Mouse (Mus musculus) liver, postnatal 0 days (tissue): ENCODE data around the gene Dcst2. TPM values are rescaled to one million over a fixed set of nuclear protein-coding genes. Genes with fewer than 3 reads are reported as not detected.
A peak's percentile ranks its signal among the peaks of the same experiment; 100 is the strongest.

Source experiments
- ATAC-seq: fragments of 200-750 bp; cut with Nextera tagmentation; 2 replicates; pipeline ENCODE4 v1.8.0; 2017; ENCODE audit warnings: mild to moderate bottlenecking, moderate library complexity
- DNase-seq: peaks from one replicate; pipeline ENCODE4 v3.0.0-alpha.2; 2016
- H3K27ac ChIP-seq: fragments of 300-500 bp; sonication (generic); 2 replicates; pipeline ENCODE4 v1.5.1; 2014; ENCODE audit warnings: antibody characterized with exemption, moderate library complexity, mild to moderate bottlenecking, low read depth
- H3K27me3 ChIP-seq: fragments of 300-500 bp; sonication (generic); 2 replicates; pipeline ENCODE4 v1.6.1; 2014; ENCODE audit warnings: low read length, control low read depth, mixed read lengths; ENCODE audit not compliant: insufficient read depth
- H3K36me3 ChIP-seq: fragments of 300-500 bp; sonication (generic); replicated peaks from 2 replicates; pipeline ENCODE4 v1.6.1; 2014; ENCODE audit warnings: mild to moderate bottlenecking, control low read depth, low read length, moderate library complexity, mixed read lengths; ENCODE audit not compliant: insufficient read depth
- H3K4me1 ChIP-seq: fragments of 300-500 bp; sonication (generic); 2 replicates; pipeline ENCODE4 v1.6.1; 2014; ENCODE audit warnings: antibody characterized with exemption, mild to moderate bottlenecking, control low read depth; ENCODE audit not compliant: insufficient read depth
- H3K4me2 ChIP-seq: fragments of 300-500 bp; sonication (generic); 2 replicates; pipeline ENCODE4 v1.6.1; 2014; ENCODE audit warnings: low read depth, mild to moderate bottlenecking, low read length, moderate library complexity, mixed read lengths
- H3K4me3 ChIP-seq: fragments of 300-500 bp; sonication (generic); 2 replicates; pipeline ENCODE4 v1.5.1; 2014; ENCODE audit warnings: low read depth, low read length
- H3K9ac ChIP-seq: fragments of 300-500 bp; sonication (generic); replicated peaks from 2 replicates; pipeline ENCODE4 v1.6.1; 2014; ENCODE audit warnings: mild to moderate bottlenecking, moderate library complexity
- H3K9me3 ChIP-seq: fragments of 300-500 bp; sonication (generic); 2 replicates; pipeline ENCODE4 v1.6.1; 2016; ENCODE audit warnings: mild to moderate bottlenecking, control low read depth, low read length, mixed read lengths
- CTCF ChIP-seq: sonication (generic); IDR thresholded peaks from 2 replicates; pipeline ENCODE4 v1.5.1; 2016; ENCODE audit warnings: antibody characterized with exemption, low read depth
- EP300 ChIP-seq: IDR thresholded peaks from 2 replicates; pipeline ENCODE4 v1.6.1; 2016; ENCODE audit warnings: antibody characterized with exemption, low read depth, mild to moderate bottlenecking
- WGBS: fragments of 180-500 bp; shearing (Covaris S2); extraction: QIAGEN DNeasy Blood & Tissue Kit; methylation state at CpG from one replicate; pipeline ENCODE4 v1.1.7; 2014; ENCODE audit not compliant: insufficient replicate concordance; 5-methylcytosine and 5-hydroxymethylcytosine counted together
- polyA plus RNA-seq: library from polyadenylated mRNA; unstranded; fragments of >200 nt; fragmentation: Nextera tagmentation; extraction: Ambion mirVana; gene quantifications from 2 replicates; pipeline ENCODE4 v1.2.1, GENCODE M21; 2015

Dcst2 gene
- polyA plus RNA-seq, 1 experiment from 2014 or later = 0.05 TPM

DNA sequence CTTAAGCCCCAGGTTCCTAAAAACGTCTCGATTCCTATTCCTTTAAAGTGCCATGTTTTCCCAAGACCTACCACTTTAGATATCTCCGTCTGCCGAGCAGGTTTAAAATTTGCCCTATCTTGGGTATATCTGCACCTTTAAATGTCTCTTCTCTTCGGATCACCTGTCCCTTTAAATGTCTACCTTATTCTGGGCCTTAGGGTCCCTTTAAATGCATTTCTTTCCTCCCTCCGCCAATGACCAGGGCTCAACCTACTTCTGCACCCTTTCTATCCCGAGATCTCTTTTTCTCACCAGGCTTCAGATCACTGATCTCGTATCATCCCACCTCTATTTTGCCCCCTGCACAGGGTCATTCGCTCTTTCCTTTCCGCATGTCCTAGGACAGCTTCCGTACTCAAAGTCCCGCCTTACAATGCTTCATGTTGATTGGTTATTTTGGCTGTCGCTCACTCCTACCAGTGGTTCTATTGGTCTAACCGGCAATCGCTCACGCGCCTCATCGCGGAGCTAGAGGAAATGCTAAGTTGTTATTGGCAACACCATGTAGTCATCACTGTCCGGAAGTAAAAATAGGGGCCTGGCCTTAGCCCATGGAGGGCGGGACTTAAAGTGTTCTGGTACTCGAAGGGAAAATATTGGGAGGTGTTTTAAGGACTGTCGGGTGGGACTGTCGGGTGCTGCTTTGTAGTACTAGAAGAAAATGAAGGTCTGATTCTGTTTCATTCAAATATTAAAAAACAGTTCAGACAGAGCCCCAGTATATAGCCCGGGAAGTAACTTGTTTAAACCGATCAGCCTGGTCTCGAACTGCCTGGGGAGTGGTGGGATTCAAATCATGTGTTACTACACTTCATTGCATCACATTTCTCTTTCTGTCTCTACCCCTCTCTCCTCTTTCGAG lies 50.0 kb downstream of the Dcst2 start, which contains the start of gene Flad1:
Gene Flad1, minus strand, starts transcription at position 381 of the 904 bp plus-strand sequence.
- Histone ChIP-seq H3K27ac (peak within 1 kb of the TSS; percentile 70), H3K36me3 (peaks cover 36% of the 10 kb centered on the region), H3K9me3 (no peaks in the 10 kb centered on the region), H3K27me3 (no peaks in the 10 kb centered on the region), H3K9ac (peak within 1 kb of the TSS; percentile 46), H3K4me2 (peak within 1 kb of the TSS; percentile 67), H3K4me1 (peaks cover 20% of the 10 kb centered on the region), H3K4me3 (peak within 1 kb of the TSS; percentile 63)
- TF ChIP-seq CTCF = no peak
- TF ChIP-seq EP300 = peak; percentile 89
- DNase-seq (peak; percentile 96), ATAC-seq (peak; percentile 98)
- WGBS = 3% methylated on average over 28 of the region's 28 CpGs

GRCm38 (mm10) chr3:89416158-89416557 lies 54.4 kb downstream of the Dcst2 start:
- ATAC-seq (no peak), DNase-seq (no peak)
- 97% methylated on average over 8 of the region's 8 CpGs for WGBS
- Histone ChIP-seq H3K4me1 (peaks cover 28% of the 10 kb centered on the region), H3K4me2 (peak overlapping the region; percentile 96; the same call in 1 of the 2 replicates), H3K9me3 (no peaks in the 10 kb centered on the region), H3K27me3 (no peaks in the 10 kb centered on the region), H3K27ac (no peak overlapping the region), H3K36me3 (peaks cover 27% of the 10 kb centered on the region), H3K9ac (no peak overlapping the region), H3K4me3 (no peak overlapping the region)
- no peak for TF ChIP-seq CTCF
- no peak for TF ChIP-seq EP300

DNA sequence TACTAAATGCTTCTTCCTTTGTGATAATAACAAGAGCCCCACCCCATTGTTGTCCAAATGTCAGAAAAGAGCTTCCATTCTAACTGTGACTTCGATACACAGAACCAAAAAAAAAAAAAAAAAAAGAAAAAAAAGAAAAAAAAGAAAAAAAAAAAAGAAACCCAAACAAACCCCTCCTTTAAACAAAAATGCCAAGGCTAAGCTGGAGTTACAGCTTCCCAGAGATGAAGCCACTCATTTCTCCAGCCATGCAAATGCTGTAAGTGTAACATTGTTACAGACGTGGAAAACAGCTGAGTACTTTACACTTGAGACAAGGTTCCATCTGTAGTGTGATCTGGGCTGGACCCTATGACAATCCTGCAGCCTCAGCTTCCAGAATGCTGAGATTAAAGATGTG lies 55.4 kb downstream of the Dcst2 start:
- DNase-seq (no peak), ATAC-seq (no peak)
- Histone ChIP-seq H3K27me3 (no peaks in the 10 kb centered on the region), H3K9me3 (no peaks in the 10 kb centered on the region), H3K4me3 (peak overlapping the region; percentile 67), H3K36me3 (peaks cover 27% of the 10 kb centered on the region), H3K4me2 (peak overlapping the region; percentile 96), H3K9ac (peak overlapping the region; percentile 73), H3K4me1 (peaks cover 35% of the 10 kb centered on the region), H3K27ac (peak overlapping the region; percentile 97; the same call in 1 of the 2 replicates)
- 16% methylated on average over 2 of the region's 2 CpGs for WGBS
- no peak for TF ChIP-seq CTCF
- TF ChIP-seq EP300 = no peak

GRCm38 (mm10) chr3:89417840-89418169 lies 56.0 kb downstream of the Dcst2 start:
- DNase-seq (no peak), ATAC-seq (peak; percentile 11)
- Histone ChIP-seq H3K27ac (peak overlapping the region; percentile 97), H3K4me2 (peak overlapping the region; percentile 96), H3K4me1 (peaks cover 39% of the 10 kb centered on the region), H3K9me3 (no peaks in the 10 kb centered on the region), H3K4me3 (peak overlapping the region; percentile 67), H3K36me3 (peaks cover 27% of the 10 kb centered on the region), H3K9ac (peak overlapping the region; percentile 73), H3K27me3 (no peaks in the 10 kb centered on the region)
- 0 out of 2 replicates have a peak, but pooled peaks have one; percentile 3 for TF ChIP-seq EP300
- TF ChIP-seq CTCF = no peak
- under 1% methylated on average over 20 of the region's 20 CpGs for WGBS

DNA sequence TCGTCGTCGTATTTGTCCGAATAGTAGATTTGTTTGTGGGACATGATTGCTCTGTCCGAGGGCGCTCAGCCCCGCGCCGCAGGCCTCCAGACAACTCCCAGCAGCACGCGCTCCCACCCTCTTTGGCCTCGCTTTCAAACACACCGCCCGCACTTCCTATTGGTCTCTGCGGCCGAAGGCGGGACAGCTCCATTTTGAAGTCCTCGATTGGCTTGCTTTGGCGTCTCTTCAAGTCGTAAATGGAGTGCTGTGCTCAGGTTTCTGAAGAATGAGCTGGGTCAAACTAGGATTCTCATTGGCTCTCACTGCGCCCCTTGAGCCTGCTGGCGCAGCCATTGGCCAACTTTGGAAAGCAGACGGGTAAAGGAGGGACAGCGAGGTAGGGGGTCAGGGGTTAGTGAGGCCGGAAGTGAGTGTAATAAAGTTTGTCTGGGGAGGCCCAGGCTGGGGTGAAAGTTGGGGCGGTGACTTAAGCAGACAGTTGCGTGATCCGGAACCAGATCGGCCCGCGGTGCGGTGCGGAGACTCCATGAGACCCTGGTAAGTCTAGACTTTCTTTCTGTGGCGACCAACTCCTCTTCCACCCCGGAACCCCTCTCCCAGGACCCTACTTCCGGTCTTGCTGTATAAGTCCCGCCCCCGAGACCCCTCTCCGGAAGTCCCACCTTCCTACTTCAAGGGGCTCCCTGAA lies 56.5 kb downstream of the Dcst2 start, which contains the start of the genes Cks1b and Shc1:
Gene Cks1b, minus strand, starts transcription at position 214 of the 691 bp plus-strand sequence.
Gene Shc1, plus strand, starts transcription at position 274 of the 691 bp plus-strand sequence.
- under 1% methylated on average over 39 of the region's 39 CpGs for WGBS
- Histone ChIP-seq H3K36me3 (peaks cover 29% of the 10 kb centered on the region), H3K27me3 (no peaks in the 10 kb centered on the region), H3K4me2 (peak within 1 kb of the TSS; percentile 96), H3K4me3 (peak within 1 kb of the TSS; percentile 67), H3K4me1 (peaks cover 43% of the 10 kb centered on the region), H3K9ac (peak within 1 kb of the TSS; percentile 73), H3K27ac (peak within 1 kb of the TSS; percentile 97), H3K9me3 (no peaks in the 10 kb centered on the region)
- ATAC-seq (peak; percentile 93), DNase-seq (peak; percentile 94)
- TF ChIP-seq CTCF (no peak), EP300 (no peak)

GRCm38 (mm10) chr3:89418861-89419250 lies 57.1 kb downstream of the Dcst2 start:
- peak; percentile 44 for ATAC-seq
- DNase-seq = peak; percentile 88
- peak overlapping the region; percentile 73 for H3K9ac ChIP-seq
- no peaks in the 10 kb centered on the region for H3K27me3 ChIP-seq
- peaks cover 32% of the 10 kb centered on the region for H3K36me3 ChIP-seq
- H3K9me3 ChIP-seq = no peaks in the 10 kb centered on the region
- H3K27ac ChIP-seq = peak overlapping the region; percentile 97
- peaks cover 47% of the 10 kb centered on the region for H3K4me1 ChIP-seq
- 0% methylated on average over 16 of the region's 16 CpGs for WGBS
- H3K4me2 ChIP-seq = peak overlapping the region; percentile 96
- H3K4me3 ChIP-seq = peak overlapping the region; percentile 67
- TF ChIP-seq EP300 = no peak
- TF ChIP-seq CTCF = no peak
